Mouse (Mus musculus): Measurements from ENCODE around the gene Arsa. TPM values are rescaled to one million over a fixed set of nuclear protein-coding genes. Genes with fewer than 3 reads are reported as not detected.

Arsa gene
- polyA plus RNA-seq, 1 experiment: 33.2 TPM

DNA sequence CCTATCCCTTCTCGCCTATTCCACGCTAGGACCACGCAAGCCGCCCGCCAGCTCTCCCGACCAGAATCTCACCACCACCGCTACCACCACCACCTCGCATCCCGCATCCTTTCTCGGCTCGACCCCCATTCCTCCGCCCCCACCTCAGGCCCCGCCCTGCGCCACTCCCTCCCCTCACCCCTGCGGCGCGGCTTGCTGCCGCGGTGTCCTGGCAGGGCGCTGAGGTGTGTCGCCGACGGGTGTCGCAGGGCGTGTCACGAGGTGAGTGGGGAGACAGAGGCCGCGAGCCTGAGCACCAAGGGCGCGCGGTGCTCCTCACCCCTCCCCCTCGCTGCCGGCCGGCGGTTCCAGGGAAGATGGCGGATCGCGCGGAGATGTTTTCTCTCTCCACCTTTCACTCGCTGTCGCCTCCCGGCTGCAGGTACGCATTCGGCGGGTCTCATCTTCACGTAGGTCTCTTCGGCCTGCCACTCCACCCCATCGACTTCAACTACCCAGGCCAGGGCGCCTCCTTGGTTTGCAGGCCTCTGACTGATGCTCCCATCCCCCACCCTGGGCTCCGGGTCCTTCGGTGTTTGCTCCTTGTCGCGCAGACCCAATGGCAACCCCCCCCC lies 23.3 kb downstream of the Arsa start, which contains the start of gene Mapk8ip2:
Mapk8ip2 (plus strand) TSS at position 49 of the 614 bp plus-strand sequence.
- Histone ChIP-seq H3K4me3 (no peak within 1 kb of the TSS), H3ac (ENCODE audit: control insufficient read depth, insufficient read length) (no peak within 1 kb of the TSS), H3K79me2 (ENCODE audit: control insufficient read depth, insufficient read depth) (no peaks in the 10 kb centered on the region), H3K36me3 (ENCODE audit: control insufficient read depth, insufficient read depth) (no peaks in the 10 kb centered on the region), H3K27me3 (ENCODE audit: control insufficient read depth, insufficient read depth, insufficient read length) (peaks cover 69% of the 10 kb centered on the region), H3K4me2 (ENCODE audit: low read depth) (no peak within 1 kb of the TSS)
- no peak for TF ChIP-seq REST (IDR thresholded peaks at IDR 0.05; ENCODE audit: insufficient read depth, insufficient read length)
- TF ChIP-seq POLR2A (IDR thresholded peaks at IDR 0.05; ENCODE audit: insufficient read length, low read depth): no peak
- TF ChIP-seq POLR2AphosphoS2 (IDR thresholded peaks at IDR 0.05; ENCODE audit: insufficient read length, low read depth): no peak
- no peak for TF ChIP-seq E2F4 (IDR thresholded peaks at IDR 0.05; ENCODE audit: insufficient read depth)
- no peak for TF ChIP-seq MYOG (IDR thresholded peaks at IDR 0.05; ENCODE audit: control insufficient read depth in 1 of 3, insufficient read depth in 1 of 3, insufficient read length in 2 of 3, low read depth in 2 of 3)
- no peak for TF ChIP-seq TCF12 (IDR thresholded peaks at IDR 0.05; ENCODE audit: insufficient read depth, poor library complexity, severe bottlenecking)
- TF ChIP-seq MAX (IDR thresholded peaks at IDR 0.05; ENCODE audit: low read depth): no peak
- TF ChIP-seq CEBPB (IDR thresholded peaks at IDR 0.05; ENCODE audit: insufficient read depth, poor library complexity, severe bottlenecking): no peak
- no peak for TF ChIP-seq MYOD1 (IDR thresholded peaks at IDR 0.05; ENCODE audit: control insufficient read depth in 1 of 3, insufficient read length in 2 of 3, low read depth in 2 of 3)
- no peak for TF ChIP-seq USF1 (IDR thresholded peaks at IDR 0.05; ENCODE audit: low read depth)
- no peak for TF ChIP-seq TCF3 (IDR thresholded peaks at IDR 0.05; ENCODE audit: insufficient read length, low read depth)
- TF ChIP-seq SRF (IDR thresholded peaks at IDR 0.05; ENCODE audit: control insufficient read depth, insufficient read length, low read depth): no peak

DNA sequence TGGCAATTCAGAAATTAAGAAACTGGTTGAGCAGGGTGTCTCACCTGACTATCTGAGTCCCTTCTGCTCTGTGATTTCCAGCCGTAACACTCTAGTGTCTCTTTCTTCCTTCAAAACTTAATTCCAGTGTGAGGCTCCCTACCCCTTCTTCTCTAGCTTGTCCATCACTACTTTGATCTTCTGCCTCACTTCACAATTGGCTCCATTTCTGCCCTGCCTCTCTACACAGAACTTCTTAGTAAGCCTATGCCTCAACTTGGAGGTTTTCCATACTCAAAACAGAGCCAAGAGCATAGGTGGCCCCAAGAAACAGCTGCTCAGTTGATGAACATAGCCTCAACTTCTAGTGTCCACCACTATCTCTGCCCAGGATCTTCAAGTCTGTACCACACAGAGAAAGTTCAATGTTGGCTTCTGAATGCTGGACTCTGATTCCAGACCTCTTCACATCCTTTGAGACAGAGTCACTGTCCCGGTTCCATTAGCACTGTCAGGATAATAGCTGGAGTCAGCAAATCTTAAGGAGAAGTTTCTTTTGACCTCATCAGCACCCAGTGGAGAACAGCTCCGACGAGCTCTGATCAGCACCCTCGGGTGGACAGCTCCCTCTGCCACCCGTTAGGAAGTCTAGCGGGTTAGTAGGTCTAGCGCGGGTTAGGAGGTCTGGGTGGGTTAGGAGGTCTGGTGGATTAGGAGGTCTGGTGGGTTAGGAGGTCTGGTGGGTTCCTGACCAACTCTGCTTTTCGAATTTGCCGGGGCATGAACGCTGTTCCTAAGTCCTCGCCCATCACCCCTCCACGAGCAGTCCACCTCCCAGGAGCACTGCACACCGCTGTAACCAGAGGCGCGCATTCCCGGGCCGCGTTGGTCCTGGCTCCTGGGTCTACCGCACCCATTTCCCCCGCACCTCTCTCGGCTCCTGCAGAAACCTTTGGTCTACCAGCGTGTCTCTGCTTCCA lies 24.0 kb downstream of the Arsa start:
- Histone ChIP-seq H3K79me2 (ENCODE audit: control insufficient read depth, insufficient read depth) (no peaks in the 10 kb centered on the region), H3K4me2 (ENCODE audit: low read depth) (no peak overlapping the region), H3K4me3 (no peak overlapping the region), H3ac (ENCODE audit: control insufficient read depth, insufficient read length) (no peak overlapping the region), H3K27me3 (ENCODE audit: control insufficient read depth, insufficient read depth, insufficient read length) (peaks cover 67% of the 10 kb centered on the region), H3K36me3 (ENCODE audit: control insufficient read depth, insufficient read depth) (no peaks in the 10 kb centered on the region)
- TF ChIP-seq SRF (IDR thresholded peaks at IDR 0.05; ENCODE audit: control insufficient read depth, insufficient read length, low read depth): no peak
- TF ChIP-seq REST (IDR thresholded peaks at IDR 0.05; ENCODE audit: insufficient read depth, insufficient read length): peak; percentile 96

DNA sequence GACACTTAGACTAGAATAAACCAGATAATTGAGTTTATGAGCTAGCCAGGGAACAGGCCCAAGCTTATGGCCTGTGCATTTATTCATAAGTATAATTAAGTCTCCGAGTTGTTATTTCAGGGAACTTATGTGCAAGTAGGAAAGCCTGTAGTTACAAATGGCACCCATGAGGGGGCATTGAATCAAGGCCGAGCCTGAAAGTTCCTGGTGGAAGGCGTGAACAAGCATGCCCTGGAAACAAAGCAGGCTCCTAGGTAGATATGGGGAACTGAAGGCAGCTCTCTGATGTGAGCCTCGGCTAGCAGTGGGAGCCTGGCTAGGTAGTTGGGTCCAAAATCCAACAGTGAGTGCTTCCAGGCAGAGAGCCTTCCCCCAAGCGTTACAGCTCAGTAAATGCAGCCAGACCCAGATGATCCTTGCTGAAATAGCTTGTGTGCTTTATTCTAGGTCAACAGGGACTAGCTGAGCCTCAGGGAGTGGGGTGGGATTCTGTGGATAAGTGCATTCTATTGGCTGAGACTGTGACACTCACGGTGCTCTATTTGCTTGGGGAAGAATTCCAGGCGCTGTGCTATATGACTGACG lies 34.6 kb downstream of the Arsa start:
- TF ChIP-seq MYOG (IDR thresholded peaks at IDR 0.05; ENCODE audit: control insufficient read depth in 1 of 3, insufficient read depth in 1 of 3, insufficient read length in 2 of 3, low read depth in 2 of 3) (no peak), MAX (IDR thresholded peaks at IDR 0.05; ENCODE audit: low read depth) (no peak), CEBPB (IDR thresholded peaks at IDR 0.05; ENCODE audit: insufficient read depth, poor library complexity, severe bottlenecking) (no peak)
- Histone ChIP-seq H3K4me2 (ENCODE audit: low read depth) (no peak overlapping the region), H3K27me3 (ENCODE audit: control insufficient read depth, insufficient read depth, insufficient read length) (peaks cover 18% of the 10 kb centered on the region), H3K79me2 (ENCODE audit: control insufficient read depth, insufficient read depth) (no peaks in the 10 kb centered on the region), H3K4me3 (no peak overlapping the region), H3ac (ENCODE audit: control insufficient read depth, insufficient read length) (no peak overlapping the region), H3K36me3 (ENCODE audit: control insufficient read depth, insufficient read depth) (no peaks in the 10 kb centered on the region)

DNA sequence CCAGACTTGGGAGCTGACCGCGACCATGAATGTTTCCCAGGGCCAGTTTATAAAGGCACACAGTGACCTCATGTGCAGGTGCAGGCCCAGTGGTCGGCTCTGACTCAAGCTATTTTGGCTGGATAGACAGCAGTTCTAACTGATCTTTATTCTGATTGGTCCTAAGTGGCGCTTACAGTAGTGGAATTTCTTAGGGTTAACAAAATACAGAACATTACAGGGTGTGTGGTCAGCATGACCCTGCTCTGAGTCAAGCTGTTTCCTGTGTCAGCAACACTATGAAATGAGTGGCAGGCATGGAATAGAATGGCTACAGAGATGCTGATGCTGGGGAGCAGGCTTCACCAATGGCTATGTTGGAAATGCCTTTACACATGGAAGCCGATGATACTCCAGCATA lies 41.3 kb downstream of the Arsa start:
- Histone ChIP-seq H3K4me2 (ENCODE audit: low read depth) (no peak overlapping the region), H3ac (ENCODE audit: control insufficient read depth, insufficient read length) (no peak overlapping the region), H3K27me3 (ENCODE audit: control insufficient read depth, insufficient read depth, insufficient read length) (no peaks in the 10 kb centered on the region), H3K79me2 (ENCODE audit: control insufficient read depth, insufficient read depth) (no peaks in the 10 kb centered on the region), H3K36me3 (ENCODE audit: control insufficient read depth, insufficient read depth) (no peaks in the 10 kb centered on the region), H3K4me3 (no peak overlapping the region)
- TF ChIP-seq SRF (IDR thresholded peaks at IDR 0.05; ENCODE audit: control insufficient read depth, insufficient read length, low read depth) (no peak), CEBPB (IDR thresholded peaks at IDR 0.05; ENCODE audit: insufficient read depth, poor library complexity, severe bottlenecking) (peak; percentile 64; the same call in 1 of the 2 replicates)

DNA sequence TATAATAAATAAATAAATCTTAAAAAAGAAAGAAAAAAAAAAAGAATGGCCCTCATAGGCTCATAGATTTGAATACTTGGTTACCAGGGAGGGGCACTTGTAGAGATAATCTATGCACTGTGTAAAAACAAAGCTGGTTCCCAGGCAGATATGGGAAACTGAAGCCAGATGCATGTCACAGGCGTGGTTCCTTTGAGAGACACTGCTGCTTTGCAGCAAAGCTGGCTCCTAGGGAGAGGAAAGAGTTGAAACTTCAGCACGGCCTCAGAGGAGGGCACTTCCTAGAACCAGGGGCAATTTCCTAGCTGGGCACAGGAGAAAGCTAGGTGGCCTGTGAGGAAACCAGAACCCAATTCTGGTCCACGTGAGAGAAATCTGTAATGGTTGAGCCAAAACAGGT lies 43.1 kb downstream of the Arsa start:
- no peak for TF ChIP-seq E2F4 (IDR thresholded peaks at IDR 0.05; ENCODE audit: insufficient read depth)
- TF ChIP-seq TCF12 (IDR thresholded peaks at IDR 0.05; ENCODE audit: insufficient read depth, poor library complexity, severe bottlenecking): no peak
- no peak for TF ChIP-seq MAX (IDR thresholded peaks at IDR 0.05; ENCODE audit: low read depth)
- TF ChIP-seq USF1 (IDR thresholded peaks at IDR 0.05; ENCODE audit: low read depth): no peak
- TF ChIP-seq SRF (IDR thresholded peaks at IDR 0.05; ENCODE audit: control insufficient read depth, insufficient read length, low read depth): no peak
- TF ChIP-seq MYOG (IDR thresholded peaks at IDR 0.05; ENCODE audit: control insufficient read depth in 1 of 3, insufficient read depth in 1 of 3, insufficient read length in 2 of 3, low read depth in 2 of 3): no peak
- TF ChIP-seq REST (IDR thresholded peaks at IDR 0.05; ENCODE audit: insufficient read depth, insufficient read length): no peak
- TF ChIP-seq CEBPB (IDR thresholded peaks at IDR 0.05; ENCODE audit: insufficient read depth, poor library complexity, severe bottlenecking): no peak
- no peak for TF ChIP-seq MYOD1 (IDR thresholded peaks at IDR 0.05; ENCODE audit: control insufficient read depth in 1 of 3, insufficient read length in 2 of 3, low read depth in 2 of 3)
- TF ChIP-seq POLR2A (IDR thresholded peaks at IDR 0.05; ENCODE audit: insufficient read length, low read depth): no peak
- no peak for TF ChIP-seq POLR2AphosphoS2 (IDR thresholded peaks at IDR 0.05; ENCODE audit: insufficient read length, low read depth)
- TF ChIP-seq TCF3 (IDR thresholded peaks at IDR 0.05; ENCODE audit: insufficient read length, low read depth): no peak
- H3K4me3 ChIP-seq: no peak overlapping the region
- no peaks in the 10 kb centered on the region for H3K36me3 ChIP-seq (ENCODE audit: control insufficient read depth, insufficient read depth)
- no peak overlapping the region for H3K4me2 ChIP-seq (ENCODE audit: low read depth)
- H3K27me3 ChIP-seq (ENCODE audit: control insufficient read depth, insufficient read depth, insufficient read length): no peaks in the 10 kb centered on the region
- peaks cover under 1% of the 10 kb centered on the region for H3K79me2 ChIP-seq (ENCODE audit: control insufficient read depth, insufficient read depth)
- H3ac ChIP-seq (ENCODE audit: control insufficient read depth, insufficient read length): no peak overlapping the region
